Mouse (Mus musculus) mature B cell (primary cell): ENCODE results near the gene Plekha7.
"Not testable (repeated sequence)": the region's sequence is repeated elsewhere in the genome, so short reads cannot be mapped to it uniquely, and the experiment has no call there.

Experiments
- in situ Hi-C: fragments of 300-500 bp; cut with MboI; formaldehyde crosslinking; loops from 2 replicates; pipeline ENCODE4 v1.14.3; 2019

Gene Plekha7

DNA sequence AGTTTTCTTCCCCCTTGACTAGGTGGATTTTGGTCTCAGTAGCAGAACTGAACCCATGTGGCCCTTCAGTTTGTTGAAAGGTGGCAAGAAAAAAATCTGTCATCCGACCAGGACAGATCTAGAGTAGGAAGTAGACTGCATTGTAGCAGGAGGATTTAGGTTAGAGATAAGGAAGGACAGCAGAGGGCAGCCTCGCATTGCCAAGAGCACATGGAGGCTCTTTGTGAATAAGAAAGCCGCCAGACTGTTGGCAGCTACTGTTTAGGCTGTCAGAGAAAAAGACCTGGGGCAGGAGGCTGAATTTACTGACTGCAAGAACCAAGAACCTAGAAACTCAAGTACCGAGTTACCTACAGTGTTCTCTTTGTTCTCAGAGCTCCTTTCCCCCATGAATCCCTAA lies 176.8 kb downstream of the Plekha7 start:
- in situ Hi-C loops = no loop called here

- in situ Hi-C loops = no loop called here
Measured at GRCm38 (mm10) chr7:116129374-116129773, 178.8 kb downstream of the Plekha7 start.

- in situ Hi-C loops = no loop called here
Measured at GRCm38 (mm10) chr7:116128286-116128685, 179.9 kb downstream of the Plekha7 start.

GRCm38 (mm10) chr7:116127052-116127451 lies 181.1 kb downstream of the Plekha7 start:
- in situ Hi-C loops = no loop called here

DNA sequence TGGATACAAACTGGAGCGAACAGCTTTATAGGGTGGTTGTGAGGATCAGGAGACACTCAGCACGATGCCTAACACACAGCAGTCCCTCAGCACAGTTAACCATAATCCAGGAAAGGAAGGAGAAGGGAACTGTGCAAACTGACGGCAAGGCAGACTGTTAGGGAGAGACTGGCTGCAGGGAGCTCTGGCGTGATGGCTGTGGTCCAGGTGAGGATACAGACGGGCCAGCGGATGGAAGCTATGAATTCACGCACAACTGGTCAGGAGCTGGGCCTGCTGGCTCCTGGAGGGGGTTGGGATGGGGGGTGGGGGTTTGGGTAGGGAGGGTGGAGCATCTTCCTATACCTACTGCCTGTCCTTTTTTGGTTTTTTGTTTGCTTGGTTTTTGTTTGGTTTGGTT lies 182.5 kb downstream of the Plekha7 start:
- in situ Hi-C loops = no loop called here

GRCm38 (mm10) chr7:116124057-116124456 lies 184.1 kb downstream of the Plekha7 start:
- in situ Hi-C loops = no loop called here

- in situ Hi-C loops = no loop called here
Measured at GRCm38 (mm10) chr7:116123597-116123985, 184.6 kb downstream of the Plekha7 start.

- in situ Hi-C loops = no loop called here
Measured at GRCm38 (mm10) chr7:116122981-116123596, 185.1 kb downstream of the Plekha7 start.

GRCm38 (mm10) chr7:116121202-116121601 lies 187.0 kb downstream of the Plekha7 start:
- in situ Hi-C loops = no loop called here

DNA sequence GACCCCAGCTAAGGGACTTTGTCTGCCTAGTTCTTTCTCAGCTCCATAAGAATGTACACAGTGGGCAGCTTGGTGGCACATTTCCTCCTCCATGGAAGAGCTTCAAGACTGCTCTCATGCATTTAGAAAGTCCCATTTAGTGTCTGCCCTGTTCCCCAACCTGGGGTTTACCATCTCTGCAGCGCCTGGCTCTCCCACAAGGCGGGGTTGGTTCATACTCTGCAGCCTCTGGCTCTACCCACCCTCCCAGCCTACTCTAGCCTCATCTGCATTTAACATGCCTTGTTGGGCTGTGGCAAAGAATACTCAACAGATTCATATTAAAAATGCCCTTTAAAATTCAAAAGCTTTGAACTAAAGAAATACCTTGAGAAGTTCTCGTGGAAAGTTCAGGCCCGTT lies 187.4 kb downstream of the Plekha7 start:
- in situ Hi-C loops = no loop called here

- in situ Hi-C loops = no loop called here
Measured at GRCm38 (mm10) chr7:116119306-116119857, 188.8 kb downstream of the Plekha7 start.

DNA sequence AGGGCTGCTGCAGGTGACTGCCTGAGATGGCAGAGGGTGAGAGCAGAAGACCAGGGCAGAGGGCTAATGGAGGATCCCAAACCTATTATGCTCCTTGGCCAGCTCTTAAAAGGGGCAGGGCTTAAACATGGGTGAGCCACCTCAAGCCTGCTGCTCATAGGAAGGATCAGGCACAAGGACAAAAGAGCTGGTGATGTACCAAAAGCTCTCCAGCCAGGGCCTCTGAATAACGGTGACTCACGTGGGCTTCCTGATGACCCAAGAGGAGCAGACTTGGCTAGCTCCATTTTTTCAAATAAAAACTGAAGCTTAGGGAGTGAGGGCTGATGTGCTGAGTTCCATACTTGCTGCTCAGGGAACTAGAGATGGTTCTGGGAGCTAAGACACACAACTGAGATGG lies 192.2 kb downstream of the Plekha7 start:
- in situ Hi-C loops = no loop called here

GRCm38 (mm10) chr7:116115216-116115930 lies 192.8 kb downstream of the Plekha7 start:
- in situ Hi-C loops = no loop called here

- in situ Hi-C loops = no loop called here
Measured at GRCm38 (mm10) chr7:116111546-116111945, 196.6 kb downstream of the Plekha7 start.

GRCm38 (mm10) chr7:116110661-116111060 lies 197.5 kb downstream of the Plekha7 start:
- in situ Hi-C loops = no loop called here

GRCm38 (mm10) chr7:116103091-116103490 lies 205.1 kb downstream of the Plekha7 start:
- in situ Hi-C loops = no loop called here

DNA sequence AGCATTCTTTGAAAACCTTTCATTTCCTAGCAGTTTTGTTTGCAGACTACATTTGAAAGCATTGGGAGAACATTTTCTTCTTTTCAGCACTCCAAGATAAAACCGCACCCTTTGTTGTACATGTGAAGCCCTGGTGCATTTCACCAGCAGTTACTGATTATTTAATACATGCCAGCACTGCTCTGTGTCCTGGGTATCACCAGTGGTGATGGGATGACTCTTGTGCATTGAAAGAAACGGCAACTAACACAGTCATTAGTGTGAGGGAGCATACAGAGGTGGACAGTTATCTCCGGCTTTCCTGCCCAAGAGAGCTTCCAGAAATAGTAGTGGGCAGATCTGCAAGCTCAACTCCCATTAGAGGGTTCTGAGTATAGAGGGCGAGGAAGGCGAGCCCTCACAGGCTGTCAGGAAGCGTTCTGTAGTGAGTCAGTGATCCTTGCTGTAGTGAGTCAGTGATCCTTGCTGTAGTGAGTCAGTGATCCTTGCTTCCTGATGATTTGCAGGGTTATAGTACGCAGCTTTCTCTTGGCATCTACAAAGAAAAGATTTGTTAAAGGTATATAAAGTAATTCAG lies 208.1 kb downstream of the Plekha7 start:
- in situ Hi-C loops = no loop called here

- in situ Hi-C loops = no loop called here
Measured at GRCm38 (mm10) chr7:116093466-116093850, 214.7 kb downstream of the Plekha7 start.

DNA sequence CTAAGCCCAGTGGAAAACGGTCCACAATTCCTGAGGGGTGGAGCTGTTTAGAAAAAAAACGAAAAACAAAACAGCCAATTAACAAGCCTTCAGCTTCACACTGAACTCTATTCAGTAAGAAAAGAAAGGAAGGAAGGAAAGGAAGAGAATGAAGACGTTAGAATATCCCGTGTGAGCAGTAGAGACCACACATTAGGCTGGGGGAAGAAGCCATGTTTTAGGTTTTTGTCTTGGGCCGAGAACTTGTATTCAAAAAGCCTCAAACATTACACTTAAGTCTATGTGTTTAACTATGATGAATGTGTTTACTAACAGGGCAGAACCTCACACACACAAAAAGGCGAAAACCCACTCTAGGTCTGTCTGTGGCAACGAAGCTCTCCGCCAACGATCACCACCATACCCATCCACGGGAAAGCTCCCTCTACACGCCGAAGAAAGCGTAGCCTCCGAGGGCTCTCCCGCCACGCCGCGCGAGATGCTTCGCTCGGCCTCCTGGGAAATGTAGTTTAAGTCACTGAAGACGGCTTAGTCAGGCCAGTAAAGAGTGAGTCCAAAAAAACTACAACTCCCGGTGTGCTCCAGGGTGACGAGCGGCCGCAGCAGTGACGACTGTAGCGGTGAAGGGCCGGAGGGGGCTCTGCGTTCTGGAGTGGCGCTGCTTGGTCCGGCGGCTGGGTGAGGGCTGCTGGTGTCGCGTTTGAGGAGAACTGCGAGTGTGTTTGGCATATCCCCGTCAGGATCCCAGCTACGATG lies 215.3 kb downstream of the Plekha7 start:
- in situ Hi-C loops = no loop called here

DNA sequence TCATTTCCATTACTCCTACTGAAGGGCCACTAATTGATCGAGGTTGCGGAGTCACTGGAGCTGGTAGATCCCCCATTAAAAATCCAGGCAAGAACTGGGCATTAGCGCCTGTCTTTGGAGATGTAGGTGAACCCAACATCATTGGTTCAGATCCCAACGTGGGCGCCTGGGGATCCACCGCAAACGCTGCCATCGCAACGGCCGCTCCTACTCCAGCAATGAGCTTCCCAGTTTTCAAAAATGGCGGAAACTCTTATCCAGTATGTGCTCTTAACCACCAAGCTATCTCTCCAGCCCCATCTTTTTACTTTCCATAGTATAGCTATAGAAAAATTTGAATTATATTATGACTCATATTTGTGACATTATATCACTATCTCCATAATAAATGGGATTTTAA lies 223.8 kb downstream of the Plekha7 start, which contains the start of gene Gm4353:
Gene Gm4353, minus strand, starts transcription at position 270 of the 400 bp plus-strand sequence.
- in situ Hi-C loops = not testable (repeated sequence)
